Mouse (Mus musculus): ENCODE measurements around the gene Zbtb20.

Zbtb20 gene

GRCm38 (mm10) chr16:43397629-43398323 lies 522.1 kb downstream of the Zbtb20 start:
- no peak for DNase-seq (ENCODE audit: low read depth)

- DNase-seq (ENCODE audit: low read depth), result no peak
These were observed 523.7 kb downstream of the Zbtb20 start for GRCm38 (mm10) chr16:43399428-43399827.

GRCm38 (mm10) chr16:43400046-43400445 lies 524.4 kb downstream of the Zbtb20 start:
- no peak for DNase-seq (ENCODE audit: low read depth)

- no peak for DNase-seq (ENCODE audit: low read depth)
These were observed 525.3 kb downstream of the Zbtb20 start for GRCm38 (mm10) chr16:43400949-43401348.

GRCm38 (mm10) chr16:43402888-43403287 lies 527.2 kb downstream of the Zbtb20 start:
- DNase-seq (ENCODE audit: low read depth), result no peak

GRCm38 (mm10) chr16:43405089-43405488 lies 529.4 kb downstream of the Zbtb20 start:
- no peak for DNase-seq (ENCODE audit: low read depth)

GRCm38 (mm10) chr16:43407594-43408142 lies 532.0 kb downstream of the Zbtb20 start:
- DNase-seq (ENCODE audit: low read depth), result no peak

GRCm38 (mm10) chr16:43408622-43409021 lies 532.9 kb downstream of the Zbtb20 start:
- DNase-seq (ENCODE audit: low read depth), result no peak

- DNase-seq (ENCODE audit: low read depth), result peak; percentile 1
These were observed 533.6 kb downstream of the Zbtb20 start for GRCm38 (mm10) chr16:43409108-43409909.

GRCm38 (mm10) chr16:43409910-43410612 lies 534.4 kb downstream of the Zbtb20 start:
- DNase-seq (ENCODE audit: low read depth), result no peak

- DNase-seq (ENCODE audit: low read depth), result no peak
These were observed 534.9 kb downstream of the Zbtb20 start for GRCm38 (mm10) chr16:43410613-43410974.

GRCm38 (mm10) chr16:43415864-43416263 lies 540.2 kb downstream of the Zbtb20 start:
- DNase-seq (ENCODE audit: low read depth), result no peak

- DNase-seq (ENCODE audit: low read depth), result no peak
These were observed 544.2 kb downstream of the Zbtb20 start for GRCm38 (mm10) chr16:43419923-43420322.

- no peak for DNase-seq (ENCODE audit: low read depth)
These were observed 553.3 kb downstream of the Zbtb20 start for GRCm38 (mm10) chr16:43428955-43429354.

GRCm38 (mm10) chr16:43430030-43430429 lies 554.3 kb downstream of the Zbtb20 start:
- no peak for DNase-seq (ENCODE audit: low read depth)

GRCm38 (mm10) chr16:43431514-43432371 lies 556.1 kb downstream of the Zbtb20 start:
- DNase-seq (ENCODE audit: low read depth), result no peak

- peak; percentile 5 for DNase-seq (ENCODE audit: low read depth)
These were observed 559.3 kb downstream of the Zbtb20 start for GRCm38 (mm10) chr16:43434941-43435340.

- DNase-seq (ENCODE audit: low read depth), result no peak
These were observed 563.2 kb downstream of the Zbtb20 start for GRCm38 (mm10) chr16:43438878-43439371.

- DNase-seq (ENCODE audit: low read depth), result no peak
These were observed 565.7 kb downstream of the Zbtb20 start for GRCm38 (mm10) chr16:43441392-43441791.

- DNase-seq (ENCODE audit: low read depth), result no peak
These were observed 567.4 kb downstream of the Zbtb20 start for GRCm38 (mm10) chr16:43443034-43443433.
